Mouse (Mus musculus) kidney, postnatal 25 days (tissue): ENCODE results near the gene Uxs1.

Source experiments
- DNase-seq, 2 experiments: peaks; one replicate each; pipeline ENCODE4 v3.0.0; 2021; ENCODE audit warnings: mixed read lengths in 2 of 2

The Uxs1 gene

GRCm38 (mm10) chr1:43789765-43790164, 37.8 kb downstream of the Uxs1 start:
- no peak for DNase-seq

- no peak for DNase-seq
Observed at GRCm38 (mm10) chr1:43786711-43787110, 40.9 kb downstream of the Uxs1 start.

- no peak for DNase-seq
Observed at GRCm38 (mm10) chr1:43785316-43785715, 42.3 kb downstream of the Uxs1 start.

GRCm38 (mm10) chr1:43783186-43783585, 44.4 kb downstream of the Uxs1 start:
- no peak for DNase-seq

DNA sequence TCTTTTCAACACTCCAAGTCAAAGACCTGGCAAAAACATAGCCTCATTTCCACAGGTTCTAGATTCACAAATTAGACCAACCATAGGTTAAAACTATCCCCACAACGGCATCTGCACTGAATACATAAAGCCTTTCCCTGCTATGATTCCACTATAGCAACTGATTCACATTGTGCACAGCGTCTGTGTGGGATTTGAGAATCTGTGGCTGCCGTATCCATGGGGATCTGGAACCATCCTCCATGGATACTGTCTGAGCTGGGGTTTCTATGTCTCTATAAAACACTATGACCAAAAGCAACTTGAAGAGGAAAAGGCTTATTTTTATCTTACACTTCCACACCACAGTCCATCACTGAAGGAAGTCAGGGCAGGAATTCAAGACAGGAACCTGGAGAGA, 44.9 kb downstream of the Uxs1 start:
- no peak for DNase-seq

- DNase-seq = no peak
Observed at GRCm38 (mm10) chr1:43781672-43782071, 45.9 kb downstream of the Uxs1 start.

DNA sequence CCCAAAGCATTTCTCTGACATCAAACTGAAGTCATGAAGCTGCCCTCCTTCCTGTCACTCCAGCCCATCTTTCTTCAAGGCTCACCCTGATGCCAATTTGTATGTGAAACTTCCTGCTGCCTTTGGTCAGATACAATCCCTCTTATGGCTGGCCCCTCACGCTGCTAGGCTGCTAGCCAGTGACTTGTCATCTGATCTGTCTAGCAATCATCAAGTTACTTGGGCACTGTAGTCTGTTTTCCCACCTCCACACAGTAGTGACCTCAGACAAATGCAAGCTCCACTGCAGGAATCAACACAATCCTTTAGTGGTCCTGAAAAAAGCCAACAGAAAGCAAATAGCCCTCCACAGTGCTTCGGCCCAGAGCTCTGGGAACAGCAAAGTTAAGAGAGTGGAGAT, 46.4 kb downstream of the Uxs1 start:
- no peak for DNase-seq

DNA sequence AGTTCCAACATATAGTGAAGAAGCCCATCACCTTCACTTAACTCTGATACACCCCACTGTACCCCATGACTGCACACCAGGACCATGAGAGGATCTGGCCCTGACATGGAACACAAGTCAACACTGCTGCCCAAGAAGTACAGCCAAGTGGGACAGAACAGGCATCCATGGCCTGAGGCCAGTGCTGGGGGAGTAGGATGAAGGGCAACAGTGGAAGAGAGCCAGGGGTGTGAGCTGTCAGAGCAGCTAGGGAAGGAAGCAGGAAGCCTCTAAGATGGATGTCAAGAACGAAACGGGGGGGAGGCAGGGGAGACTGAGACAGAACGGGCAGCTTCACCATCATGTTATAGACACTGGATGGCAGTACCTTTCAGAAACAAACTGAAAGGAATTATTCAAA, 51.5 kb downstream of the Uxs1 start:
- peak; percentile 27 to 56 for DNase-seq

DNA sequence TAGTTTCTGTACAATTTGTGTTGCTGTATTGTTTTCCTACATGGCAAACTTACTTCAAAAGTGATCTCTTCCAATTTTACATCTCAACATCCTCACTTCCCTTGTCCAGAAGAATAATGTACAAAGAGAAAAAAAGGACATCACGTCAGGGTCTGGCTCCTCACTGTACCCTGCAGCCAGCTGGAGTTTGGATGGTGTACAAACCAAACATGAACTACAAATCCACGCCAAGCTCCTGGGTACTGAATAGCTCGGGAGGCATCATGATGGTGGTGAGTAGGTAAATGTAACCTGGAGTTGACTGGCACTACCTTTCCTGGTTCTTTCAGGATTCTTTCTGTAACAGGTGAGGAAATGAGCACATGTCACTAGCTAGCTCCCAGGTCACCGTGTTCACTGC, 53.5 kb downstream of the Uxs1 start:
- DNase-seq = no peak

DNA sequence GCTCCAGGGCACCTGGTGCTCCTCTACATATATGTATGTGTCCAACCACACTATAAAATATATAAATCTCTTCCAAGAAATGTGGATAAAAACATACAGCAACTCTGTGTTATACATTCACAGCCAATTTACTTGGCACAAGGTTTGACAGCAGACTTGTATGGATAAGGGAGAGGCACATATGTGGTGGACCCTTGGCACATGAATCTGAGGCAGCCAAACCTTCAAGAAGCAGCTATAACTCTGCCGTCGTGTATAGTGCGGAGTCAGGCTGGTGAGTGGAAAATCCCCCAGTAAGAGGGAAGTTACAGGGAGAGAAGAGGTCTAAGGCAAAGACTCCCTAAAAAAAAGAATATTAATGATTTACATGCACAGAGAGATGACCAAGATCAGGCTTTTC, 54.9 kb downstream of the Uxs1 start:
- no peak for DNase-seq

DNA sequence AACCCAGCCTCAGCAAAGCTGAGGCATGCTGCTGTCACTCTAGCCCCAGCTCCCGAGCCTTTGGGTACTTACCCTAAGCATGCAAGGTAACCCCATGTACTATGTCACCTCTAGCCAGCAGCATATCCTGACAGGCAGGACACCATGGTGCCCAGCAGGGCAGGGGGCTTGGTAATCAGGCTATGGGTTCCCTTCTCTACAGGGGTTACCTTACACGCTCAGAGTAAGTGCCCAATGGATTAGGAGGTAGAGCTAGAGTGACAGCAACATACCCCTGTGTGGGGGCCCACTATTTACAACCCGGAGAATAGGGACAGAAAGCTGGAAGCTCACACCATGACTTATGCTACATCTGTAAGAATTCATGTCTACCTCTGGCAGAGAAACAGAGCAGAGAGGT, 57.6 kb downstream of the Uxs1 start:
- DNase-seq = no peak

DNA sequence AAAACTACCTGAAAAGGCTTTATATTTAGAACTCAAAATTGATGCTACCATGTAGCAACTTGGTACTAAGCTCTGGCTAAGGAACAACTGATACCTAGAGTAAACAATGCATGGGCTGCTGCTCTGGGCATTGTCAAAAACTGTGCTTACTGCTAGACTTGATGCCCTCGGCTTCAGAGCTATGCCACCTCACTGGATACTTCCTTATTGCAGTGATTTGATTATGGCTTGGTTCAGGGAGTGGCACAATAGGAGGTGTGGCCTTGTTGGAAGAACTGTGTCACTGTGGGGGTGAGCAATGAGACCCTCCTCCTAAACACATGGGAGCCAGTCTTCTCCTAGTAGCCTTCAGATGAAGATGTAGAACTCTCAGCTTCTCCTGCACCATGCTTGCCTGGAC, 58.3 kb downstream of the Uxs1 start:
- no peak for DNase-seq

GRCm38 (mm10) chr1:43768385-43768990, 59.1 kb downstream of the Uxs1 start:
- no peak for DNase-seq

DNA sequence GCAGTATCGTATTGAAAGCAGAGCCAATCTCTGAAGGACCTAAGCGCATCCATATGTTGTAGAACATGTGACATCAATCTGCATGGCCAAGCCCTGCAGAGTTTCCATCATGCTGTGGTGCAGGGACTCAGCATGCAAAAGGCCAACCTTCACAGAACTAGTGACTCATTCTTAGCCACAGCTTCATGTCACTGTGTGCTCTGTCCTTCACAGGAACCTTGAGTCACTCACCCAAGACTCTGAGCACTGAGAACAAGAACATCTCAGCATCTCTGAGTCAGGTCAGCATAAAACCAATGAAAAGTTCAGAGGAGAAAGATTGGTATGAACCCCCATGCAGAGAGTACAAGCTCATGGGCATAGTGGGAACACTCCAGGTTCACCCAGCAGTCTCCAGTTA, 61.3 kb downstream of the Uxs1 start:
- DNase-seq = no peak

DNA sequence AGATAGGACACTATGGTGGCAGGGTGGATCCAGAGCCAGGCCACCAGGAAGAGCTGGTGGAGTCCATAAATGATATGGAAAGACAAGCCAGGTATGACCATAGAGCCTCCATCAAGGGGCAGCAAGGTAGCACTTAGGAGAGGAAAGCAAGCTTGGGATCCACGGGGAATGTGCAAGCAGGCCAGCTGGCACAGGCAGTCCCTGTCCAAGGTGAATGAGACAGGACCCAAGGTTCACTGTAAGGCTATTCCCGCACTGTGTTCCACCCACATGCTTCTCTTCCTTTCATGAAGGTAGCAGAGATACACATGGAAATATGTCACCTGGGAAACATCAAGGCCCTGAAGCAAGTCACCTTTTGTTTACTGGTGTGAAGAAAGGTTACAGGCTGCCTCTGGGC, 63.1 kb downstream of the Uxs1 start:
- DNase-seq = no peak

- no peak for DNase-seq
Observed at GRCm38 (mm10) chr1:43760085-43760484, 67.5 kb downstream of the Uxs1 start.

GRCm38 (mm10) chr1:43754448-43755312, 72.9 kb downstream of the Uxs1 start:
- no peak for DNase-seq

DNA sequence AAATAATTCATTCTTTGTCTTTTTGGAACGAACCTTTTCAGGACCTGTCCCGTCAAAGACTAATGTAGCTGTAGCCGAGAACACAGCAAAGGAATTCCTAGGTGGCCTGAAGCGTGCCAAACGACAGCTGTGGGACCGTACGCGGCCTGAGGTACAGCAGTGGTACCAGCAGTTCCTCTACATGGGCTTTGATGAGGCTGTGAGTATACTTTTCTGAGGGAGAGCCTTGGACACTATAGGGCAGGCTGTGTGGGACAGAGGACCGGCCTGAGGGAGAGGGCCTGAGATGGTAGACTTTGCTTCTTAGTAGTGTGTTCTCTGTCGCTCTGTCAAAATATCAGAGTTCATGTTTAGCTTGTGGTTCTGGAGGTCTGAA, 89.1 kb downstream of the Uxs1 start:
- no peak for DNase-seq

GRCm38 (mm10) chr1:43737812-43738518, 89.6 kb downstream of the Uxs1 start:
- DNase-seq = peak; percentile 40 to 74

- DNase-seq = no peak
Observed at GRCm38 (mm10) chr1:43732657-43733056, 94.9 kb downstream of the Uxs1 start.

DNA sequence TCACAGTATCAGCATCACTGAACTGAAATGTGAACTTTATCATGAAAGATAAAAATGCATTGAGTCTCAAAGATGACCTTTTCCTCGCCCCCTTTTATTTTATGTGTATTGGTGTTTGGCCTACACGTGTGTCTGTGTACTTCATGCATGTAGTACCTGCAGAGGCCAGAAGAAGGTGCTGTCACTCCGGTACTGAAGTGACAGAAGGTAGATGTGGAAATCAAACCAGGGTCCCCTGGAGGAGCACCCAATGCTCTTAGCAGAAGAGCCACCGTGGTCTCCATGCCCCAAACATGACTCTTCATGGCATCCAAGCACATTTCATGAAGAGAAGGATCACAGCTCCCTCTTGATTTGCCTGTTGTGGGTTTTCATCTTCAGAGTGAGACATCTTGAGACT, 95.5 kb downstream of the Uxs1 start:
- no peak for DNase-seq

- DNase-seq = peak; percentile 66 to 70
Observed at GRCm38 (mm10) chr1:43730491-43730924, 97.1 kb downstream of the Uxs1 start, which contains the start of gene 1500015O10Rik. 1500015O10Rik (plus strand) TSS chr1:43730602.

- DNase-seq = no peak
Observed at GRCm38 (mm10) chr1:43722459-43722858, 105.1 kb downstream of the Uxs1 start.

DNA sequence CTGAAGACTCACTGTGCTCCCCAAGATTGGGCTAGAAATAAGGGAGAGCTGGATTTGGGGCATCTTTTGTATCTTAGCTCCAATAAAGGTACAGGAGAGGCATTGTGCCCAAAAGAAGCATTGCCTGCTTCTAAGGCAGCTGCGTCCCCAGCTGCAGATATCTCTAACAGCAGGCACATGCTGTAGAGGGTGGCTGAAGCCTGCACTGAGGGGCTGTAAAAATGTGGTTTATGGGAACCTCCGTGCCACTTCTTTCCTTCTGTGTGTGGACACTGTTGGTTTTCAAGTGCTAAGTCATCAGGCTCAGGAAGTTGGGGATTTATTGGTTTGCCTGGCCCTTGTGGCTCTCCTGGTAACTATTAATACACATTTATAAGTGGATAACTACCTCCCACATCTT, 108.8 kb downstream of the Uxs1 start:
- no peak for DNase-seq
